Mouse (Mus musculus) lung, postnatal 0 days (tissue): Measurements from ENCODE around the gene Fbxl19.

Experiments
- CTCF ChIP-seq: IDR thresholded peaks from 2 replicates; pipeline ENCODE4 v1.5.1; 2016; ENCODE audit warnings: antibody characterized with exemption, mild to moderate bottlenecking
- EP300 ChIP-seq: IDR thresholded peaks from 2 replicates; pipeline ENCODE4 v1.6.1; 2016; ENCODE audit warnings: antibody characterized with exemption, mild to moderate bottlenecking, control low read depth

DNA sequence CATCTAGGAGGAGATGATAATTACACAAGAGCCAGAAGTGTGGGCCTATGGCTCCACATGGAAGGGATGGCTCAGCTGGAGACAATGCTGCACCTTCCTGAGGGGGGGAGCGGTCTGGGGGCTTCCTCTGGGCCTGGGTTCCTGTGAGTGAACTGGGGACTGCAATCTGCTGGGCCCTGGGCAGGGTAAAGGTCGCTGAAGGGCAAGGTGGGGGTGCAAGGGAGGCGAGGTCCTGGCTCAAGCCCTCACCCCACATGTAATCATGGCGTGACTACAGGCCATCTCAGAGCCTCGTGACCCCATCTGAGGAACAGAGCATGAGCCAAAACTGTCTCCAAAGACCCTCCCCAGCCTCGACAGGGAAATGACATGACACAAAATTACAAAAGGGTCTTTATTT, 39.7 kb upstream of the Fbxl19 start:
- TF ChIP-seq CTCF (no peak), EP300 (no peak)
